Mouse (Mus musculus): Measurements from ENCODE around the gene Tbc1d25.

DNA sequence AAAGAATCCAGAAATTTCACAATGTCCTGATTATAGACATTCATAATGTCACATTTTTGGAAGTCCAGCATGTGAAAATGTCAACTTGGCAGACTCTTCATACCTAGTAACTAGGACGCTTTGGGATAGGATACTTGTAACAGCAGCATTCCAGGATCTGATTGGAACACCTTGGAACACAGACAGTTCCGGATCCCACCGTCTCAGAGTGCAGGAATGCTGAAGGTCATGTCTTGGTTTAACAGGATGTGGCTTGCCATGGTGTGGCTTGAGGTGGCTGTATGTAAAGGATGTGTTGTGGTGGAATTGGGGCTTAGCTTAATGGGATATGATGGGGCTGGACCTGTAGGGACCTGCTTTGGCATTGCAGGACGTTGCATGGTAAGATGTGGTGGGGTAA, 29.1 kb upstream of the Tbc1d25 start:
- TF ChIP-seq POLR2A (IDR thresholded peaks at IDR 0.05; ENCODE audit: low read depth, low read length) (no peak), CTCF (IDR thresholded peaks at IDR 0.05; ENCODE audit: extremely low read depth, insufficient read depth, insufficient read length, insufficient replicate concordance) (no peak)

All from spleen, adult 2 months (tissue).